Mouse (Mus musculus): ENCODE measurements at regions not wholly inside any gene's neighbourhood (a gene's known extent, or its start where the extent isn't known, plus 50 kb on each side); places are given as distances from the start of the nearest gene placed in this dataset.
A peak's percentile ranks its signal among the peaks of the same experiment; 100 is the strongest.

DNA sequence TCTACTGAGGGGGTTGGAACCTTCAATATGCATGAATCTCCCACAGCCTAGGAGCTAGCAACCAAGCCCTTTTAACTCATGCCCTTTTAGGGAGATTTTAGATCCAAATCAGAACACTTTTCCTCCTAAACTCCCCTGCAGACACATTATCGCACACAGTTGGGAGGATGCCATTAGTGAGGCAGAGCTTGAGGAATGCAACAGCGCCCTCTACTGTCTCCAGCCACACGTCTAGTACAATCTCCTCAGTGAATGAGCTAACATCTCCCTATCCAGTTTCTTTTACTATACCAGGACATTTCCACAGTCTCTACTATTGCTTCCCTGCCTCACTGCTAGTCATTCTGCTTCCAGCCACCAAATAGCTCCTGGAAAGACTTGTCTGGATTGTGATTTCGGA, 59.3 kb downstream of the 1700080O16Rik start:
- Histone ChIP-seq H3K9me3 (ENCODE audit: control insufficient read depth, low read length) (no peaks in the 10 kb centered on the region), H3K9ac (replicated peaks; ENCODE audit: low read depth, low read length) (no peak overlapping the region), H3K27me3 (replicated peaks; ENCODE audit: control insufficient read depth, insufficient read depth, low read length) (no peaks in the 10 kb centered on the region), H3K4me1 (replicated peaks; ENCODE audit: control insufficient read depth, insufficient read depth, low read length) (no peaks in the 10 kb centered on the region), H3K27ac (ENCODE audit: low read length) (no peak overlapping the region), H3K36me3 (ENCODE audit: control insufficient read depth, insufficient read depth) (no peaks in the 10 kb centered on the region), H3K4me3 (replicated peaks; ENCODE audit: low read length) (no peak overlapping the region), H3K4me2 (ENCODE audit: low read length) (no peak overlapping the region)
- peak; percentile 81 for ATAC-seq
- 18% methylated on average over 4 of the region's 4 CpGs for WGBS

DNA sequence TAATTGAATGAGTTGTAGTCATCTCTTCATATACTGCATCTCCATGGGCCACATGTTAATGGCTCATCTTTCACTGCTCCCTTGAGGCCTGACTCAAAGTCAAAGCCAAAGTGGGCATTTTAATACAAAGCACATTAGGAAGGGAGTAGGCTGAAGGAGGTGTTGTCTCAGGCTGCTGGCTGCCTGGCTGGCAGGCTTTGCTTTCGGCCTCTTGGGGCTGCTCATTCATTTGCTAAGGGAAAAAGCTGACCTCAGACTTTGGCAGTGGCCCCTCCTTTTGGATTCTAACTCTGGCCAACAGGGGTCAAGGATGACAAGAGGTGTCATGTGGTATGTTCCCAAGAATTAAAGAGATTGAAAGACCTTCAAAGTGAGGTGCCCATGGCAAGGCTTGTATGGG, 61.0 kb downstream of the 1700080O16Rik start:
- Histone ChIP-seq H3K4me2 (ENCODE audit: low read length) (no peak overlapping the region), H3K27me3 (replicated peaks; ENCODE audit: control insufficient read depth, insufficient read depth, low read length) (no peaks in the 10 kb centered on the region), H3K9ac (replicated peaks; ENCODE audit: low read depth, low read length) (no peak overlapping the region), H3K9me3 (ENCODE audit: control insufficient read depth, low read length) (no peaks in the 10 kb centered on the region), H3K4me1 (replicated peaks; ENCODE audit: control insufficient read depth, insufficient read depth, low read length) (no peaks in the 10 kb centered on the region), H3K36me3 (ENCODE audit: control insufficient read depth, insufficient read depth) (no peaks in the 10 kb centered on the region), H3K27ac (ENCODE audit: low read length) (no peak overlapping the region), H3K4me3 (replicated peaks; ENCODE audit: low read length) (no peak overlapping the region)
- WGBS, result 18% methylated on average over 1 of the region's 1 CpGs
- no peak for ATAC-seq

DNA sequence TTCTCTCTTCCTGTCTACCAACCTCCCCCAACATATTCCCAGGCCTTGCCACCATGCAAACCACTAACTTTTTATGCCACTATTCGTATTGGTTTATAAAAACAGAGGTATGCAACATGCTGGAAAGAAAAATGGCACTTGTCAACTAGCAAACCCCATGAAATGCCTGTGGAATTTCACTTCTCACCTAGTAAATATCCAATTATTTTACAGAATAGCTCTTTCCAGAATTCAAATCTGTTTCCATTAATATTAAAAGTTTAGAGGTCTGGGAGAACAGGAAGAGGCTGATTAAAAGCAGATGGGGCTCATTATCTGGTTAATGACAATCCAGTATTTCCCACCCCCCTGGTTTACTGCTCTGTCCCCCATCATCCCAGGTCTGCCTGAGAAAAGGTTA, 62.0 kb downstream of the 1700080O16Rik start:
- Histone ChIP-seq H3K27me3 (replicated peaks; ENCODE audit: control insufficient read depth, insufficient read depth, low read length) (no peaks in the 10 kb centered on the region), H3K27ac (ENCODE audit: low read length) (no peak overlapping the region), H3K9ac (replicated peaks; ENCODE audit: low read depth, low read length) (no peak overlapping the region), H3K9me3 (ENCODE audit: control insufficient read depth, low read length) (no peaks in the 10 kb centered on the region), H3K36me3 (ENCODE audit: control insufficient read depth, insufficient read depth) (no peaks in the 10 kb centered on the region), H3K4me3 (replicated peaks; ENCODE audit: low read length) (no peak overlapping the region), H3K4me1 (replicated peaks; ENCODE audit: control insufficient read depth, insufficient read depth, low read length) (no peaks in the 10 kb centered on the region), H3K4me2 (ENCODE audit: low read length) (no peak overlapping the region)
- ATAC-seq, result no peak
- WGBS, result 75% methylated on average over 1 of the region's 1 CpGs

DNA sequence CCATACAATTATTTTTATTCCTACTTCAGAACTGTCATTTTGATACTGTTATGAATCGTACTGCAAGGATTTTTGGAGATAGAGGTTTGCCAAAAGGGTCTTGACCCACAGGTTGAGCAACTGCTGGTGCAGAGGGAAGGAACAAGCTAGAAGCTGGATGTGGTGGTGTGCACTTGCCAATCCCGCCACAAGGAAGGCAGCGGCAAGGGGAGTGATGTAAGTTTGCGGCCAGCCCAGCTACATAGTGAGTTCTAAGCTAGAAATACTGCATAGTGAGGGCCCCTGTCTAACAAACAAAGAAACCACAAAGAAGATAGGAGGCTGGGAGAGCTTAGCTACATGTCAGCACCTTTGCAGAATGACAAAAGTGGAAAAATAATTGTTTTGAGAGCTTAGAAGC, 74.1 kb downstream of the 1700080O16Rik start:
- no peak overlapping the region for H3K4me2 ChIP-seq (ENCODE audit: low read length)
- no peaks in the 10 kb centered on the region for H3K36me3 ChIP-seq (ENCODE audit: control insufficient read depth, insufficient read depth)
- 81% methylated on average over 4 of the region's 4 CpGs for WGBS
- no peaks in the 10 kb centered on the region for H3K9me3 ChIP-seq (ENCODE audit: control insufficient read depth, low read length)
- H3K27ac ChIP-seq (ENCODE audit: low read length), result no peak overlapping the region
- no peaks in the 10 kb centered on the region for H3K27me3 ChIP-seq (replicated peaks; ENCODE audit: control insufficient read depth, insufficient read depth, low read length)
- no peak overlapping the region for H3K4me3 ChIP-seq (replicated peaks; ENCODE audit: low read length)
- no peak overlapping the region for H3K9ac ChIP-seq (replicated peaks; ENCODE audit: low read depth, low read length)
- ATAC-seq, result no peak
- H3K4me1 ChIP-seq (replicated peaks; ENCODE audit: control insufficient read depth, insufficient read depth, low read length), result no peaks in the 10 kb centered on the region

DNA sequence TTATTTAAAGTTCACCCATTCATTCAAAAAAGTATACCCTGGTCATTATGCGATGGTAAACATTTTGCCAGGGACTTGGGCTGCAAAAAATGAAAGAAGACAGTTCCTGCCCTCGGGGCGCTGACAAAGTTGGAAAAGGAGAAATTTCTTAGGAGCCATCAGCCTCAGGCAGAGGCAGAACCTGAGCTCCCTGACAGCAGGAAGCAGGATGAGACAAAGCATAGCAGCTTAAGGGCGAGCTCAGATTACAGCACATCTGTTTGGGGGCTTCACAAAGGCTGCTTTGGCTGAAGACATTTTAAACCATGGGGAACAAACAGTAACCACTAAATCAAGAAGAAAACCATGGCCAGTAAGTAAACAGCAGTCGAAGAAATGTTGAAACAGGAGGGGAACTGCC, 75.5 kb downstream of the 1700080O16Rik start:
- Histone ChIP-seq H3K4me3 (replicated peaks; ENCODE audit: low read length) (no peak overlapping the region), H3K9ac (replicated peaks; ENCODE audit: low read depth, low read length) (no peak overlapping the region), H3K4me1 (replicated peaks; ENCODE audit: control insufficient read depth, insufficient read depth, low read length) (no peaks in the 10 kb centered on the region), H3K9me3 (ENCODE audit: control insufficient read depth, low read length) (no peaks in the 10 kb centered on the region), H3K36me3 (ENCODE audit: control insufficient read depth, insufficient read depth) (no peaks in the 10 kb centered on the region), H3K27me3 (replicated peaks; ENCODE audit: control insufficient read depth, insufficient read depth, low read length) (no peaks in the 10 kb centered on the region), H3K4me2 (ENCODE audit: low read length) (no peak overlapping the region), H3K27ac (ENCODE audit: low read length) (no peak overlapping the region)
- WGBS, result 24% methylated on average over 5 of the region's 5 CpGs
- ATAC-seq, result no peak

DNA sequence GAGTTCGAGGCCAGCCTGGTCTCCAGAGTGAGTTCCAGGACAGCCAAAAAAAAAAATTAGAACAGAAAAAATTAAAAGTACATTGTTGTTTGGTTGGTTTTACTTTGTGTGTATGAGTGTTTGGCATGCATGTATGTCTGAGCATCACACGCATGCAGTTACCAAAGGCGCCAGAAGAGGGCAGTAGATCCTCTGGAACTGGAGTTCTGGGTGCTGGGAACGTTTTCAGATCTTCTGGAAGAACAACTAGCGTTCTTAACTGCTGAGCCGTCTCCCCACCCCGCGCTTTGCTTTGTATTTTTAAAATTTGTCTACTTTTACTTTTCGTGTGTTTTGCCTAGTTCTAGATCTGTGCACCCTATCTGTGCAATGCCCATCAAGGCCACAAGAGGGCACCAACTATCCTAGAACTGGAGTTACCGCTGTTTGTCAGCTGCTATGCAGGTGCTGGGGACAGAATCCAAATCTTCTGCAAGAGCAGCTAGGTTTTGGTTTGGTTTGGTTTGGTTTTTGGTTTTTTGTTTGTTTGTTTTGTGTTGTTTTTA, 76.9 kb downstream of the 1700080O16Rik start:
- H3K27me3 ChIP-seq (replicated peaks; ENCODE audit: control insufficient read depth, insufficient read depth, low read length), result no peaks in the 10 kb centered on the region
- ATAC-seq, result no peak

DNA sequence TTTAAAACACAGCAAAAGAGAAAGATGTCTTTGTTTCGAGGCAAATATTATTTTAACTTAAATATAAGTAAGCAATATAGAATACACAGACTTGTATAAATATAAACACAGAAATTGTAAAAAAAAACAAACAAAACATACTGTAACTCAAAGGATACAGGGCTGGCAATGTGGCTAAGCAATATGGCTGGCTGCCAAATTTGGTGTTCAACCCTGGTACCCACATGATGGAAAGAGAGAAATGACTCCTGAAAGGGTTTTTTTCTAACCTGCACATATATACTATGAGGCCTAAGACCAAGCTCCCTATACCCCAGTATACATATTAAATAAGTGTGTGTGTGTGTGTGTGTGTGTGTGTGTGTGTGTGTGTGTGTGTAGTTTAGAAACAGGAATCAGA, 79.9 kb downstream of the 1700080O16Rik start:
- Histone ChIP-seq H3K9me3 (ENCODE audit: control insufficient read depth, low read length) (no peaks in the 10 kb centered on the region), H3K27ac (ENCODE audit: low read length) (no peak overlapping the region), H3K36me3 (ENCODE audit: control insufficient read depth, insufficient read depth) (no peaks in the 10 kb centered on the region), H3K4me1 (replicated peaks; ENCODE audit: control insufficient read depth, insufficient read depth, low read length) (no peaks in the 10 kb centered on the region), H3K27me3 (replicated peaks; ENCODE audit: control insufficient read depth, insufficient read depth, low read length) (no peaks in the 10 kb centered on the region), H3K4me3 (replicated peaks; ENCODE audit: low read length) (no peak overlapping the region), H3K9ac (replicated peaks; ENCODE audit: low read depth, low read length) (no peak overlapping the region), H3K4me2 (ENCODE audit: low read length) (no peak overlapping the region)
- ATAC-seq, result no peak
- WGBS, result 58% methylated on average over 1 of the region's 1 CpGs

More for the DNA sequence above, 76.9 kb downstream of the 1700080O16Rik start:
- Histone ChIP-seq H3K4me1 (replicated peaks; ENCODE audit: control insufficient read depth, insufficient read depth, low read length) (no peaks in the 10 kb centered on the region), H3K4me3 (replicated peaks; ENCODE audit: low read length) (no peak overlapping the region), H3K9me3 (ENCODE audit: control insufficient read depth, low read length) (no peaks in the 10 kb centered on the region), H3K36me3 (ENCODE audit: control insufficient read depth, insufficient read depth) (no peaks in the 10 kb centered on the region), H3K4me2 (ENCODE audit: low read length) (no peak overlapping the region), H3K27ac (ENCODE audit: low read length) (no peak overlapping the region), H3K9ac (replicated peaks; ENCODE audit: low read depth, low read length) (no peak overlapping the region)
- WGBS, result 74% methylated on average over 10 of the region's 10 CpGs

- Histone ChIP-seq H3K27ac (ENCODE audit: low read length) (no peak overlapping the region), H3K36me3 (ENCODE audit: control insufficient read depth, insufficient read depth) (no peaks in the 10 kb centered on the region), H3K4me1 (replicated peaks; ENCODE audit: control insufficient read depth, insufficient read depth, low read length) (no peaks in the 10 kb centered on the region), H3K27me3 (replicated peaks; ENCODE audit: control insufficient read depth, insufficient read depth, low read length) (no peaks in the 10 kb centered on the region), H3K4me2 (ENCODE audit: low read length) (no peak overlapping the region), H3K9me3 (ENCODE audit: control insufficient read depth, low read length) (no peaks in the 10 kb centered on the region), H3K4me3 (replicated peaks; ENCODE audit: low read length) (no peak overlapping the region), H3K9ac (replicated peaks; ENCODE audit: low read depth, low read length) (no peak overlapping the region)
- 48% methylated on average over 5 of the region's 5 CpGs for WGBS
- ATAC-seq, result no peak
Observed at GRCm38 (mm10) chrX:51886129-51886528, 85.1 kb upstream of the Usp26 start.

Data from forebrain, embryonic 16.5 days (tissue).